Mouse (Mus musculus) hematopoietic stem cell, adult 5-6 weeks (primary cell): ENCODE results near the gene Keap1. TPM values are rescaled to one million over a fixed set of nuclear protein-coding genes. Genes with fewer than 3 reads are reported as not detected.
A peak's percentile ranks its signal among the peaks of the same experiment; 100 is the strongest.
"Not testable (repeated sequence)": the region's sequence is repeated elsewhere in the genome, so short reads cannot be mapped to it uniquely, and the experiment has no call there.

Source experiments
- ATAC-seq, 2 experiments: fragments of 125-278 bp in 1 of 2; replicated peaks in 1 of 2; 2 replicates each; pipeline ENCODE4 v1.8.0; 2016 to 2017; ENCODE audit warnings: inconsistent platforms in 2 of 2, mild to moderate bottlenecking in 2 of 2, moderate number of reproducible peaks in 2 of 2, low read depth in 1 of 2, moderate TSS enrichment in 1 of 2; ENCODE audit not compliant: low FRiP score in 2 of 2, poor library complexity in 2 of 2, severe bottlenecking in 2 of 2, insufficient read depth in 1 of 2, low TSS enrichment in 1 of 2
- total RNA-seq: library from RNA; stranded (forward); fragments of 172-1452, 232-1000 nt; gene quantifications from 2 replicates; pipeline ENCODE4 v1.2.3, GENCODE M21; 2017

The Keap1 gene
- total RNA-seq, 1 experiment from 2014 or later = 37.4 TPM

GRCm38 (mm10) chr9:21241343-21241742, 2.2 kb upstream of the Keap1 start:
- peak; percentile 62 to 65 for ATAC-seq

- ATAC-seq = no peak
Observed at GRCm38 (mm10) chr9:21239465-21239848, 296 bp upstream of the Keap1 start.

- ATAC-seq = no peak
Observed at GRCm38 (mm10) chr9:21238004-21238732, 993 bp downstream of the Keap1 start.

GRCm38 (mm10) chr9:21237368-21238003, 1.7 kb downstream of the Keap1 start:
- peak; percentile 50 to 57 for ATAC-seq

GRCm38 (mm10) chr9:21236991-21237367, 2.2 kb downstream of the Keap1 start:
- ATAC-seq = no peak

- no peak; a peak in 1 of 4 replicates for ATAC-seq
Observed at GRCm38 (mm10) chr9:21235341-21235740, 3.8 kb downstream of the Keap1 start.

- no peak for ATAC-seq
Observed at GRCm38 (mm10) chr9:21233805-21234204, 5.4 kb downstream of the Keap1 start.

- no peak for ATAC-seq
Observed at GRCm38 (mm10) chr9:21233366-21233765, 5.8 kb downstream of the Keap1 start.

- no peak for ATAC-seq
Observed at GRCm38 (mm10) chr9:21232867-21233266, 6.3 kb downstream of the Keap1 start.

GRCm38 (mm10) chr9:21231551-21231950, 7.6 kb downstream of the Keap1 start:
- no peak for ATAC-seq

GRCm38 (mm10) chr9:21227342-21227741, 11.8 kb downstream of the Keap1 start:
- ATAC-seq = peak; percentile 58 to 71

- ATAC-seq = no peak
Observed at GRCm38 (mm10) chr9:21225415-21225758, 13.8 kb downstream of the Keap1 start.

- no peak for ATAC-seq
Observed at GRCm38 (mm10) chr9:21224576-21225414, 14.4 kb downstream of the Keap1 start.

- ATAC-seq = no peak
Observed at GRCm38 (mm10) chr9:21223906-21224305, 15.3 kb downstream of the Keap1 start.

GRCm38 (mm10) chr9:21223490-21223889, 15.7 kb downstream of the Keap1 start:
- ATAC-seq = not testable (repeated sequence)

GRCm38 (mm10) chr9:21221383-21221929, 17.7 kb downstream of the Keap1 start:
- peak; percentile 62 to 65 for ATAC-seq

GRCm38 (mm10) chr9:21220490-21221382, 18.4 kb downstream of the Keap1 start:
- ATAC-seq = peak; percentile 94 to 96
